Mouse (Mus musculus) heart, embryonic 16.5 days (tissue): ENCODE results near the gene Fah. TPM values are rescaled to one million over a fixed set of nuclear protein-coding genes. Genes with fewer than 3 reads are reported as not detected.

Source experiments
- ATAC-seq: fragments of 200-750 bp; cut with Nextera tagmentation; replicated peaks from 2 replicates; pipeline ENCODE4 v1.8.0; 2017; ENCODE audit warnings: moderate number of reproducible peaks; ENCODE audit not compliant: insufficient read depth, low FRiP score; ENCODE audit errors: extremely low read depth
- H3K27ac ChIP-seq: fragments of 300-500 bp; sonication (generic); 2 replicates; pipeline ENCODE4 v1.5.1; 2014; ENCODE audit warnings: mild to moderate bottlenecking, low read length, control low read depth, moderate library complexity
- H3K27me3 ChIP-seq: fragments of 300-500 bp; sonication (generic); 2 replicates; pipeline ENCODE4 v1.6.1; 2014; ENCODE audit warnings: low read length, mixed read lengths; ENCODE audit not compliant: control insufficient read depth, insufficient read depth
- H3K36me3 ChIP-seq: fragments of 300-500 bp; sonication (generic); 2 replicates; pipeline ENCODE4 v1.6.1; 2014; ENCODE audit not compliant: control insufficient read depth, insufficient read depth
- H3K4me1 ChIP-seq: fragments of 300-500 bp; sonication (generic); 2 replicates; pipeline ENCODE4 v1.6.1; 2014; ENCODE audit warnings: low read length, mixed read lengths; ENCODE audit not compliant: control insufficient read depth, insufficient read depth
- H3K4me2 ChIP-seq: fragments of 300-500 bp; sonication (generic); 2 replicates; pipeline ENCODE4 v1.6.1; 2014; ENCODE audit warnings: low read depth, mild to moderate bottlenecking, control low read depth, low read length
- H3K4me3 ChIP-seq: fragments of 300-500 bp; sonication (generic); 2 replicates; pipeline ENCODE4 v1.5.1; 2014; ENCODE audit warnings: mild to moderate bottlenecking, control low read depth, low read length
- H3K9ac ChIP-seq: fragments of 300-500 bp; sonication (generic); 2 replicates; pipeline ENCODE4 v1.6.1; 2014; ENCODE audit warnings: low read length, control low read depth
- H3K9me3 ChIP-seq: fragments of 300-500 bp; sonication (generic); replicated peaks from 2 replicates; pipeline ENCODE4 v1.6.1; 2016; ENCODE audit warnings: low read length; ENCODE audit not compliant: control insufficient read depth
- WGBS: fragments of 180-500 bp; shearing (Covaris S2); extraction: QIAGEN DNeasy Blood & Tissue Kit; methylation state at CpG from one replicate; pipeline ENCODE4 v1.1.7; 2014; 5-methylcytosine and 5-hydroxymethylcytosine counted together
- polyA plus RNA-seq: library from polyadenylated mRNA; unstranded; fragments of >200 nt; fragmentation: Nextera tagmentation; extraction: Ambion mirVana; gene quantifications from 2 replicates; pipeline ENCODE4 v1.2.1, GENCODE M21; 2015

Fah gene
- polyA plus RNA-seq, 1 experiment from 2014 or later, result 4.4 TPM

DNA sequence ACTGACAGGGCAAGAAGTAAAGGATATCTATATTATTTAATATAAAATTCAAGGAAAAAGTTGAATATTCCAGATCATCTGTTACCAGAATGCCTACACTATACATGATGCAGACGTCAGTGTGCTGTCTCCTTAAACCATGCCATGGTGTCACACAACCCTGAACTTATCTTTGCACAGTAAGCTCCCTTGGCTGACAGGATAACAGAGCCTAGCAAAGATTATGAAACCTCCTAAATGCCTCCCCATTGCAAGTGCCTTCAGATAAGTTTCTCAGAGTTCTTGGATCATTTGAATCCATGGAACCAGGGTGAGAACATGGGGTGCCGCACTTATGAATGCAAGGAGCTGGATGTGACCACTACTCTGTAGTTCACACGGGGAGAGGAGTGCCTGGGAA lies 25.4 kb upstream of the Fah start:
- Histone ChIP-seq H3K27me3 (no peaks in the 10 kb centered on the region), H3K4me2 (no peak overlapping the region), H3K9me3 (no peaks in the 10 kb centered on the region), H3K9ac (no peak overlapping the region), H3K4me1 (no peaks in the 10 kb centered on the region), H3K36me3 (peaks cover 20% of the 10 kb centered on the region), H3K4me3 (no peak overlapping the region), H3K27ac (no peak overlapping the region)
- 82% methylated on average over 3 of the region's 3 CpGs for WGBS
- no peak for ATAC-seq

- 96% methylated on average over 4 of the region's 4 CpGs for WGBS
- Histone ChIP-seq H3K4me1 (no peaks in the 10 kb centered on the region), H3K4me3 (no peak overlapping the region), H3K36me3 (peaks cover 15% of the 10 kb centered on the region), H3K4me2 (no peak overlapping the region), H3K9me3 (no peaks in the 10 kb centered on the region), H3K27ac (no peak overlapping the region), H3K9ac (no peak overlapping the region), H3K27me3 (no peaks in the 10 kb centered on the region)
- no peak for ATAC-seq
These were observed 17.2 kb upstream of the Fah start for GRCm38 (mm10) chr7:84623718-84624117.

DNA sequence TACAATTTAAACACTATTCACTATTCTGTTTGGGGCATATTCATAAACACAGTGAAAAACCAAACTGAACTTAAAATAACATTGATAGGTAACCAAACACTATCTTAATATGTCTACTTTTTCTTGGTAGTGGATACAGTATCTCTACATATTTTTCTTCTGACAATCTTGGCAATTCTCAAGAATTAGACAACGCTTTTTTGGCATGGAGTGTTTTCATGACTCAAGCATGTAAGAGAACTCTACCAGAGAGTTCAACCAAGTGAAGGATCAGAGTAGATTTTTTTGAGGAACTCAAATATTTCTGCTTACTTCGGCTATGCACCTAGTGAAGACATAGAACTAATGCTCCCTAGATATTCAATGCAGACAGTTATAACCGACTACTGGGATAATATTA lies 14.4 kb upstream of the Fah start:
- Histone ChIP-seq H3K36me3 (peaks cover 25% of the 10 kb centered on the region), H3K4me3 (no peak overlapping the region), H3K4me1 (no peaks in the 10 kb centered on the region), H3K9ac (no peak overlapping the region), H3K27me3 (no peaks in the 10 kb centered on the region), H3K9me3 (no peaks in the 10 kb centered on the region), H3K4me2 (no peak overlapping the region), H3K27ac (no peak overlapping the region)
- no peak for ATAC-seq
- WGBS, result 90% methylated on average over 3 of the region's 3 CpGs

DNA sequence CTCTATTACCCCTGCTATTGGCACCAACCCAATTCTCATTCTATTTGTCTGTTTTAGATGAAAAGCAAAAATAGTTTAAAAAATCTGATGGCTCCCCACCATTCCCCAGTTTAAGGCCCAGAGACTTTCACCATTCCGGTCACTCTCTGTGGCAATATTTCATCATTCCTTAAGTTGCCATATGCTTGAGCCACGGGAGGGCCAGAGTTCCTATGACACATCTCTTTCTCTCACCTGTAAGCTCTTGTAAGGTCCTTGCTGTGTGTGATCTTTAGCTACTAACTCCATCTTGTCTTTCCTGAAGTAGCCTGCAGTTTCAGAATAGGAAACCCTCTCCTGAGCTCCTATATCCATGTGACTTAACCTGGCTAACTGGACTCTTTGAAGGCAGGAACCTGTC lies 12.4 kb upstream of the Fah start:
- WGBS, result 89% methylated on average over 2 of the region's 2 CpGs
- H3K36me3 ChIP-seq, result peaks cover 21% of the 10 kb centered on the region

GRCm38 (mm10) chr7:84612445-84612844 lies 5.9 kb upstream of the Fah start:
- Histone ChIP-seq H3K9ac (no peak overlapping the region), H3K36me3 (peaks cover 9% of the 10 kb centered on the region; the same call in 1 of the 2 replicates), H3K4me1 (no peaks in the 10 kb centered on the region), H3K4me3 (no peak overlapping the region), H3K4me2 (no peak overlapping the region), H3K27ac (no peak overlapping the region), H3K9me3 (no peaks in the 10 kb centered on the region), H3K27me3 (no peaks in the 10 kb centered on the region)
- ATAC-seq, result no peak
- 75% methylated on average over 4 of the region's 4 CpGs for WGBS

More for the DNA sequence above, 12.4 kb upstream of the Fah start:
- Histone ChIP-seq H3K27ac (no peak overlapping the region), H3K4me3 (no peak overlapping the region), H3K27me3 (no peaks in the 10 kb centered on the region), H3K9me3 (no peaks in the 10 kb centered on the region), H3K4me1 (no peaks in the 10 kb centered on the region), H3K9ac (no peak overlapping the region), H3K4me2 (no peak overlapping the region)
- ATAC-seq, result no peak

- no peak for ATAC-seq
- no peak overlapping the region for H3K27ac ChIP-seq
- no peaks in the 10 kb centered on the region for H3K4me1 ChIP-seq
- WGBS, result 93% methylated on average over 1 of the region's 1 CpGs
- H3K4me3 ChIP-seq, result no peak overlapping the region
- no peak overlapping the region for H3K9ac ChIP-seq
- H3K9me3 ChIP-seq, result no peaks in the 10 kb centered on the region
- H3K36me3 ChIP-seq, result peaks cover 2% of the 10 kb centered on the region; the same call in 1 of the 2 replicates
- H3K27me3 ChIP-seq, result no peaks in the 10 kb centered on the region
- H3K4me2 ChIP-seq, result no peak overlapping the region
These were observed 5.1 kb upstream of the Fah start for GRCm38 (mm10) chr7:84611609-84612008.

DNA sequence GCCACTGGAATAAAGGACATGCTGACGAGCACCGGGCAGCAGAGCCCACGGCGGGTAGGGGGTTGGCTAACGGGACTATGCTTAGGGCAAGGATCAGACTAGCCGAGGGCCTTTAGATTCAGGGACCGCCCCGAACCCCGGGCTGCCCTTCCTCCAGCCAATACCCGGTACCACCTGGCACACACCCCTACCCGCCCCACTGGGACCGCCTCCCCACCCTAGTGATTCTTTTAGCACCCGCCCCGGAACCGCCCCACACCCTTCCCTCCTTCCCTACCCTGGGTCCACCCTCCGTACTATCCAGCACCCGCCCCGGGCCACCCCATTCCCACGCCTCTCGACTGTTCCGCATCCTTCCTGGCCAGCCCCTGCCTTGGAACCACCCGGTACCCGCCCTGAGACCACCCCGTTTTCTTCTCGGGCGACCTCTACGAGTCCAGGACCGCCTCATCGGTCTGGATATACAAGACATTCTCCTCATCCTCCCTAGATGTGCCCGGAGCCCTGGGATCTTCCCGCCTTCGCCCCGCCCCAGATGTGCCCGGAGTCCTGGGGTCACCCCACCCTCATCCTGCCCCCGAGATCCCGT lies 724 bp downstream of the Fah start:
- peak overlapping the region; percentile 65 for H3K4me3 ChIP-seq
- no peak overlapping the region for H3K27ac ChIP-seq
- no peaks in the 10 kb centered on the region for H3K36me3 ChIP-seq
- H3K27me3 ChIP-seq, result no peaks in the 10 kb centered on the region
- peak overlapping the region; percentile 73 for H3K9ac ChIP-seq
- WGBS, result under 1% methylated on average over 33 of the region's 36 CpGs
- H3K4me1 ChIP-seq, result peaks cover 7% of the 10 kb centered on the region
- no peaks in the 10 kb centered on the region for H3K9me3 ChIP-seq
- H3K4me2 ChIP-seq, result peak overlapping the region; percentile 98
- peak; percentile 86 for ATAC-seq

DNA sequence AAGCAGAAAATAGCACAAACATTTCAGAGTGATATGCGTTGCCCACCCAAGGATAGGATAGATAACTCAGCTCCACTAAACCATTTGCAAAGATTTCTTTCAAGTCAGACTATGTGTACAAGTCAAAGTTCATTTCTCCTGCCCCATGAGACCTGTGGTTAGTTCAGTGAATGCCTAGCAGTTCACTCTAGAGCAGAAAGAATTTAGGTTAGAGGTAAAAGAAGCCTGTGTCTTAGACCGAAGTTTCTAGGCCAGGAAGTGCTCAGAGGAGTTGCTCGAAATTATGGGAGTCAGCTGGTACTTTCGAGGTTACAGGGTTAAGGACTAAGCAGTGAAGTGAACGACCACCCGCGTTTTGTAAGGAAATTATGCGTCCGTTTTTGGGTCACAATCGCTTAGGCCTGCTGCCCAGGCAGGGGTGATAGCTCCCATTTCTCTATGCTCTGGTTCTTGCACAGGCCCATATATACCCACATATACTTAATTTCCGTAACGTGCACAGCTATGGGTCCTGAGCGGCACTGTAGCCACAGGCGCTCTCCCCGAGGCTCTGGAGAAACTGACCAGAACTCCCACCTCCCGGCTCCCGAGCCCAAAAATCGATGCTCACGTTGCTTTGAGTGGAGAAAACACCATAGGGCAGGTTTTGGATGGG lies 1.4 kb downstream of the Fah start:
- H3K4me3 ChIP-seq, result peak overlapping the region; percentile 65
- peak overlapping the region; percentile 73 for H3K9ac ChIP-seq
- peaks cover 7% of the 10 kb centered on the region for H3K4me1 ChIP-seq
- peak overlapping the region; percentile 98 for H3K4me2 ChIP-seq
- H3K36me3 ChIP-seq, result no peaks in the 10 kb centered on the region
- WGBS, result 13% methylated on average over 19 of the region's 19 CpGs
- H3K27me3 ChIP-seq, result no peaks in the 10 kb centered on the region
- no peaks in the 10 kb centered on the region for H3K9me3 ChIP-seq
- H3K27ac ChIP-seq, result no peak overlapping the region
- no peak for ATAC-seq

DNA sequence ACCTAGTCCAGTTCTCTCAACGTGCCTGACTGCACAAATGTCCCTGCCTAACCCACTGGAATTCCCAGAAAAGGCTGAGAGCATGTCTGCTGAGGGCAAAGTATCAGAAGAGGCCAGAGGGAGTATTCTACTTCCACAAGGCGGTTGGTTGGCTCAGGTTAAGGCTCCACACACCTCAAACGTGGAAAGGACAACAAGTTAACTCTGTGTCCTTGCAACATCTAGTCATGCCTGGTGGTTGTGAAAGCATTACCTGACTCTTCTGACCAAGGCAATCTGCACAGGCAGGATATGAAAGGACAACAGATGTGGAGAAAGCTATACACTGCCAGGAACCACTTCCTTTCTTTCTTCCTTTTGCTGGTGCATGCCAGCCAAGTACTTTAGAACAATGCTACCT lies 2.0 kb downstream of the Fah start:
- no peak overlapping the region; the same call in 1 of the 2 replicates for H3K4me2 ChIP-seq
- H3K4me1 ChIP-seq, result peaks cover 7% of the 10 kb centered on the region
- H3K27ac ChIP-seq, result no peak overlapping the region
- no peaks in the 10 kb centered on the region for H3K27me3 ChIP-seq
- H3K4me3 ChIP-seq, result no peak overlapping the region
- no peaks in the 10 kb centered on the region for H3K36me3 ChIP-seq
- H3K9ac ChIP-seq, result no peak overlapping the region
- no peaks in the 10 kb centered on the region for H3K9me3 ChIP-seq
- no peak for ATAC-seq
- 70% methylated on average over 3 of the region's 3 CpGs for WGBS
